Mouse (Mus musculus): ENCODE measurements around the gene Fam124b. TPM values are rescaled to one million over a fixed set of nuclear protein-coding genes. Genes with fewer than 3 reads are reported as not detected.

Fam124b gene
- polyA plus RNA-seq, 1 experiment from 2014 or later: 0.86 TPM

DNA sequence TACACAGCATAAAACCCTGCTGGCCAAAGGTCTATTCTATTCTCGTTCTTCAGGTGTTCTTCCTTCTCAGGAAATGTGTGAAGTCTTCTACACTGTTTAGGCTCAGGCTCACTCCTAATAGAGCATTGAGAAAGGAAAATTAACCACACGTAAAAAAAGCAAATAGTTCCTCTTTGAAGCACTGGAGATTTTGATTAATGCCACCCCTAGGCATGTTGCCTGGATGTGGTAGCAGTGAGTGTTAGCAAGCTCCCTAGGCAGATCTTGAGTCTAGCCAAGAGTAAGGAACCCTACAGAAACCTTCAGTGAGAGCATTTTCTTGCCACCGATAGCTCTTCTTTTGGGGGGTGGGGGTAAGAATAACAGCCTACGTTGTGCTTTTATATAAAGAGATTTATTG, 51.7 kb downstream of the Fam124b start:
- no peaks in the 10 kb centered on the region for H3K9me3 ChIP-seq (replicated peaks; ENCODE audit: control insufficient read depth, low read length)
- no peak overlapping the region for H3K27ac ChIP-seq (replicated peaks; ENCODE audit: low read depth, low read length)
- no peaks in the 10 kb centered on the region for H3K36me3 ChIP-seq (replicated peaks; ENCODE audit: control insufficient read depth, insufficient read depth, low read depth, low read length)
- H3K4me1 ChIP-seq (ENCODE audit: control insufficient read depth, insufficient read depth, low read length): no peaks in the 10 kb centered on the region
- H3K4me2 ChIP-seq (ENCODE audit: low read depth, low read length): no peak overlapping the region
- DNase-seq (ENCODE audit: low spot score): no peak
- ATAC-seq (replicated peaks; ENCODE audit: insufficient number of reproducible peaks, low FRiP score, low TSS enrichment, low read depth): no peak
- no peak overlapping the region for H3K4me3 ChIP-seq (ENCODE audit: low read depth, low read length)
- 79% methylated on average over 4 of the region's 4 CpGs for WGBS
- no peaks in the 10 kb centered on the region for H3K27me3 ChIP-seq (ENCODE audit: control insufficient read depth, insufficient read depth, low read length)
- no peak overlapping the region for H3K9ac ChIP-seq (replicated peaks; ENCODE audit: low read length)

DNA sequence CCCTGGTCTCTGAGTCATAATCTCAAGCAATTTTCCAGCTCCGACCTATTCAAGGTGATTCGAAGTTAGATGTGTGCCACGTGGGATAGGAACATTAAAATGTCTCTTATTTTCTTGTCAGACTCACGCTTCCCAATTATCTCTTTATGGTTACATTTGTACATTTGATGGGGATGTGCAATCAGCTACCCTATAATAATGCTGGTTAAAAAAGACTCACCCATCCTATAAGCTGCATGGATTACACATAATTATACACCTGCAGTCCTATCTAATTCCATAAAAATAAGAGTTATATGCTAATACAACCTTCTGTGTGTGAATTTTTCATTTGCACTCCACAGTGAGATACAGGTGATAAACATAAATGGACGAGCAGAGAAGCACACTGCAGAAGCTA, 52.9 kb downstream of the Fam124b start:
- Histone ChIP-seq H3K27me3 (ENCODE audit: control insufficient read depth, insufficient read depth, low read length) (no peaks in the 10 kb centered on the region), H3K27ac (replicated peaks; ENCODE audit: low read depth, low read length) (no peak overlapping the region), H3K4me3 (ENCODE audit: low read depth, low read length) (no peak overlapping the region), H3K9ac (replicated peaks; ENCODE audit: low read length) (no peak overlapping the region), H3K9me3 (replicated peaks; ENCODE audit: control insufficient read depth, low read length) (no peaks in the 10 kb centered on the region), H3K4me2 (ENCODE audit: low read depth, low read length) (no peak overlapping the region), H3K4me1 (ENCODE audit: control insufficient read depth, insufficient read depth, low read length) (no peaks in the 10 kb centered on the region), H3K36me3 (replicated peaks; ENCODE audit: control insufficient read depth, insufficient read depth, low read depth, low read length) (no peaks in the 10 kb centered on the region)
- ATAC-seq (replicated peaks; ENCODE audit: insufficient number of reproducible peaks, low FRiP score, low TSS enrichment, low read depth) (no peak), DNase-seq (ENCODE audit: low spot score) (no peak)
- WGBS: 80% methylated on average over 5 of the region's 5 CpGs

DNA sequence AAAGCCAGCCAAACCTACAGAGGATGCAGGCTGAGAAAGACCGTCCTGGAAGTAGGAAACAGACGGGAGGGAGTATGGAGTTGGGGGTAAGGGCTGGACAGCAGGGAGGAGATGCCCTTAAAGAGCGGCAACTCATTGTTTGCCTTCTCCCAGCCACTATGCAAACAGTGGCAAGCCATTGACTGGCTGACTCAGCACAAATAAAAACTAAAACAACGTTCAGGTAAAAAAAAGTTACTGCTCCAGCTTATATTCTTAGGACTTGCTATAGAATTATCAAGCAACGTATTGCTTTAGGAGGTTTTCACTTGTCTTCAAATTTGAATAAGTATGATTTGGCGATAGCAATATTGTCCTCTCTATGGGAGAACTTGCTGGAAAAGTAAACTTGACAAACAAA, 55.3 kb downstream of the Fam124b start:
- Histone ChIP-seq H3K9ac (replicated peaks; ENCODE audit: low read length) (no peak overlapping the region), H3K27ac (replicated peaks; ENCODE audit: low read depth, low read length) (no peak overlapping the region), H3K4me1 (ENCODE audit: control insufficient read depth, insufficient read depth, low read length) (no peaks in the 10 kb centered on the region), H3K27me3 (ENCODE audit: control insufficient read depth, insufficient read depth, low read length) (no peaks in the 10 kb centered on the region), H3K9me3 (replicated peaks; ENCODE audit: control insufficient read depth, low read length) (no peaks in the 10 kb centered on the region), H3K36me3 (replicated peaks; ENCODE audit: control insufficient read depth, insufficient read depth, low read depth, low read length) (no peaks in the 10 kb centered on the region), H3K4me3 (ENCODE audit: low read depth, low read length) (no peak overlapping the region), H3K4me2 (ENCODE audit: low read depth, low read length) (no peak overlapping the region)
- ATAC-seq (replicated peaks; ENCODE audit: insufficient number of reproducible peaks, low FRiP score, low TSS enrichment, low read depth): no peak
- no peak for DNase-seq (ENCODE audit: low spot score)
- WGBS: 69% methylated on average over 6 of the region's 6 CpGs

DNA sequence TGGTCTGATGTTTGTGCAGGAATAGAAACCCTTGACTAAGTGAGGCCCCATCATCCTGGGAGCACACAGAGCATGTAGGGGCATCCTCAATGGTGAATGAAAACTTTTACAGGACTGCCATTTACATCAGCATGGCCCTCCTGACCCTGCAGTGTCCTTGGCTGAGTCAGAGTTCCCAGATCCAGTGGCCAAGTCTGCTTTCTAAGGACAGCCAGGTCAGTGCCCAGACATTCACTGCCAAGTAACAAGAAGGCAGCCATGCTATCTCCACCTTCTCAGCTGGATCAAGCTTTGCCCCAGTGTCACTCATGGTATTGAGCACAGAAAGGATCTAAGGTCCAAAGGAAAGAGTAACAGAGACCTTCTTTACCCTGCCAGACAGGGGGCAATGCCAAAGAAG, 58.7 kb downstream of the Fam124b start:
- Histone ChIP-seq H3K9ac (replicated peaks; ENCODE audit: low read length) (no peak overlapping the region), H3K9me3 (replicated peaks; ENCODE audit: control insufficient read depth, low read length) (no peaks in the 10 kb centered on the region), H3K27me3 (ENCODE audit: control insufficient read depth, insufficient read depth, low read length) (no peaks in the 10 kb centered on the region), H3K27ac (replicated peaks; ENCODE audit: low read depth, low read length) (no peak overlapping the region), H3K4me2 (ENCODE audit: low read depth, low read length) (no peak overlapping the region), H3K36me3 (replicated peaks; ENCODE audit: control insufficient read depth, insufficient read depth, low read depth, low read length) (no peaks in the 10 kb centered on the region), H3K4me3 (ENCODE audit: low read depth, low read length) (no peak overlapping the region), H3K4me1 (ENCODE audit: control insufficient read depth, insufficient read depth, low read length) (no peaks in the 10 kb centered on the region)
- ATAC-seq (replicated peaks; ENCODE audit: insufficient number of reproducible peaks, low FRiP score, low TSS enrichment, low read depth) (no peak), DNase-seq (ENCODE audit: low spot score) (no peak)

DNA sequence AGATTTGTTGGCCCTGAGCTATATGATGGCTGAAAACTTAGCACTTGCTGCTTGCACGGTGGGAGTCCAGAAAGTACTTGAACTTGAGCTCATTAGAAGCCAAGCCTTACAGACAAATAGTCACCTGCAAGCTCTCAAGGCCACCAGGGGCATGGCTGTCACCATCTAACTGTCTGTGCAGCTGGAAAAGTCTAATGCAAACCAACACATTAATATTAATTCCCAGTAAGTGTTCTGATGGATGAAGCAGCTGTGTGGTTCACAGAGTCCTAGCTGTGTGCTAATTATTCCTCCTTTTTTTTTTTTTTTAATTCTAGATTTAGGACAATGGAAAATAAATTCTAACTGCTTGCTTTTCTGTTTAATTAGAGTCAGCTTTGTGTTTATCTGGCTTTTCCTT, 63.4 kb downstream of the Fam124b start:
- no peak overlapping the region for H3K4me3 ChIP-seq (ENCODE audit: low read depth, low read length)
- DNase-seq (ENCODE audit: low spot score) (no peak), ATAC-seq (replicated peaks; ENCODE audit: insufficient number of reproducible peaks, low FRiP score, low TSS enrichment, low read depth) (no peak)
- no peak overlapping the region for H3K27ac ChIP-seq (replicated peaks; ENCODE audit: low read depth, low read length)
- no peaks in the 10 kb centered on the region for H3K4me1 ChIP-seq (ENCODE audit: control insufficient read depth, insufficient read depth, low read length)
- 81% methylated on average over 1 of the region's 1 CpGs for WGBS
- H3K9ac ChIP-seq (replicated peaks; ENCODE audit: low read length): no peak overlapping the region
- no peaks in the 10 kb centered on the region for H3K27me3 ChIP-seq (ENCODE audit: control insufficient read depth, insufficient read depth, low read length)
- no peak overlapping the region for H3K4me2 ChIP-seq (ENCODE audit: low read depth, low read length)
- no peaks in the 10 kb centered on the region for H3K36me3 ChIP-seq (replicated peaks; ENCODE audit: control insufficient read depth, insufficient read depth, low read depth, low read length)
- H3K9me3 ChIP-seq (replicated peaks; ENCODE audit: control insufficient read depth, low read length): no peaks in the 10 kb centered on the region

DNA sequence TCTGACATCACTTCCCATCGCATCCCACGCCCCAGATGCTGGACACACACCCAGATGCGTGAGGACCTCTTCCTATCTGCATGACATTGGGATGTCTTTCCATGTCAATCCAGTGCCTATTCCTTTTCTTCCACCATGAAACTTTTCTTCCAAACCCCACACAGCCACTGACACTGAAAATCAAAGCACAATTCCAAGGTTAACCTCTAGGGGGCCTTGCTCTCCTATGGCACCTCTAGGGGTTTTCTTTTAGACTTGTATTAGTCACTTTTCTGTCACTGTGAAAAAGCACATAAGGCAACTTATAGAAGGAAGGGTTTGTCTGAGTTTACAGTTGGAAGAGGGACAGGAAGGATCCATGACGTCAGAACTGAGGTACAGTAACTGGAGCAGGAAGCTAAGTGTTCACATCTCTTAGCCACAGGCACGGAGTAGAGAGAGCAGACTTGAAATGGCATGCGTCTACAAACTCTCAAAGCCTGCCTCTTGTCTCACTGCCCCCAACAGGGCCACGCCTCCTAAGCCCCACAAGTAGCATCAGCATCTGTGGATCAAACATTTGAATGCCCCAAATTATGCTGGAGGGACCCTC, 65.1 kb downstream of the Fam124b start:
- no peak for ATAC-seq (replicated peaks; ENCODE audit: insufficient number of reproducible peaks, low FRiP score, low TSS enrichment, low read depth)
- Histone ChIP-seq H3K4me1 (ENCODE audit: control insufficient read depth, insufficient read depth, low read length) (no peaks in the 10 kb centered on the region), H3K9ac (replicated peaks; ENCODE audit: low read length) (no peak overlapping the region), H3K4me2 (ENCODE audit: low read depth, low read length) (no peak overlapping the region), H3K27me3 (ENCODE audit: control insufficient read depth, insufficient read depth, low read length) (no peaks in the 10 kb centered on the region), H3K36me3 (replicated peaks; ENCODE audit: control insufficient read depth, insufficient read depth, low read depth, low read length) (no peaks in the 10 kb centered on the region), H3K9me3 (replicated peaks; ENCODE audit: control insufficient read depth, low read length) (no peaks in the 10 kb centered on the region), H3K4me3 (ENCODE audit: low read depth, low read length) (no peak overlapping the region), H3K27ac (replicated peaks; ENCODE audit: low read depth, low read length) (no peak overlapping the region)
- 77% methylated on average over 7 of the region's 7 CpGs for WGBS
- DNase-seq (ENCODE audit: low spot score): no peak

DNA sequence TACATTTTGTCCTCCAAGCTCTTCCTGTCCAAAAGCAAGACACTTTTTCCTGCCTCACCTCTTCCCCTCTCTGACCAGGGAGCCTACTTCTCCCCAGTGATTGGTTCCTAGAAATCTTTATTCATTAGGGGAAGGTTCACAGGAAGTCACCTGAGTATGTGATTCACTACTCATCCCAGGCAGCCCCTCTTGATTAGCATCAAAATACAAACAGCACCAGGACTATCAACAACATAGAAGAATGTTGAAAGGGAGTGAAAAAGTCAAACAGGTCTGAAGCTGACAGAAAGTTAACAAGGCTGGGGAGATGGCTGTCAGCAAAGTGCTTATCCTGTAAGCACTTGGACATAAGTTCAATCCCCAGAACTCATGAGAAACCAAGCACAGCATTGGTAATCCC, 67.6 kb downstream of the Fam124b start:
- Histone ChIP-seq H3K9ac (replicated peaks; ENCODE audit: low read length) (no peak overlapping the region), H3K36me3 (replicated peaks; ENCODE audit: control insufficient read depth, insufficient read depth, low read depth, low read length) (no peaks in the 10 kb centered on the region), H3K27ac (replicated peaks; ENCODE audit: low read depth, low read length) (no peak overlapping the region), H3K4me3 (ENCODE audit: low read depth, low read length) (no peak overlapping the region), H3K27me3 (ENCODE audit: control insufficient read depth, insufficient read depth, low read length) (no peaks in the 10 kb centered on the region), H3K4me2 (ENCODE audit: low read depth, low read length) (no peak overlapping the region), H3K4me1 (ENCODE audit: control insufficient read depth, insufficient read depth, low read length) (no peaks in the 10 kb centered on the region), H3K9me3 (replicated peaks; ENCODE audit: control insufficient read depth, low read length) (no peaks in the 10 kb centered on the region)
- DNase-seq (ENCODE audit: low spot score) (no peak), ATAC-seq (replicated peaks; ENCODE audit: insufficient number of reproducible peaks, low FRiP score, low TSS enrichment, low read depth) (no peak)

Data from embryonic facial prominence, embryonic 11.5 days (tissue).